ENCODE assay signal across 8 mouse cellular contexts in the genomic region with DNA sequence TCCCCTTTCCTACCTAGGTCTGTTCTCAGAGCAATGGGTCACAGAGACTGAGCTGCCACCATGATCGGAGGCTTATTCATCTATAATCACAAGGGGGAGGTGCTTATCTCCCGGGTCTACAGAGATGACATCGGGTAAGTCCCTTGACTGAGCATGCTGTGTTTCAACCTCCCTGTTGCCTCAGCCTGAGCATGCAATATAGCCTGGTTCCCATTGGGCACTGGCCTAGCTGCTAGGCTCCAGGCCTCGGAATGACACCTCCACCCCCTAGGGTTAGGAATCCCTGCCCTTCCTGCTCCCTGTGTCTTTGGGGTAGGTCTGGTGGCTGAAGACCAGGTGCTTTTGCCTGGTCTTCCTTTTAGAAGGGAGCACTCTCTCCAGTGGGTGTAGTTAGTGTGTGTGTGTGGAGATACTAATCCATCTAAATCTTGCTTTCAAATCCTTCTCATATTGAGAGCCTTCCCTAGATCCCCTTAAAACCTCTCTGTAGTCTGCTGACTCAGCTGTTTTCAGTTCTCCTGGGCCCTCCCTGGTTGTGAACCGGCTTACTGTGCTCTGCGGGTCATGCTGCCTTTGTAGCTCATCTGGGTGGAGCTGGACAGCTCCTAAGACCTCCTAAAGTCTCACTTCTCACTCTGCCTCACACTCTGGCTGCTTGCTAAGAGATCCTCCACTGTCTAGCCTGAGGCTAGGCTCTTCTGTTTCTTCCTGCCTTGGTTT. TPM values are rescaled to one million over a fixed set of nuclear protein-coding genes. Genes with fewer than 3 reads are reported as not detected.
A peak's percentile ranks its signal among the peaks of the same experiment; 100 is the strongest.
DNase-seq lines count a peak whose midpoint lies in the region; ATAC-seq lines count a peak whose summit lies in the region.

No protein-coding gene starts in this region.

- WGBS in lung, embryonic 16.5 days = 47% methylated on average over 6 of the region's 6 CpGs
- 29% methylated on average over 6 of the region's 6 CpGs for WGBS in forebrain, embryonic 13.5 days
- 22% methylated on average over 6 of the region's 6 CpGs for WGBS in liver, embryonic 12.5 days (ENCODE audit: insufficient replicate concordance)
- 34% methylated on average over 6 of the region's 6 CpGs for WGBS in stomach, embryonic 16.5 days

- no peak for ATAC-seq in lung, embryonic 16.5 days (ENCODE audit: low read depth)
- no peak for ATAC-seq in forebrain, embryonic 13.5 days
- ATAC-seq in liver, embryonic 12.5 days = no peak
- no peak for ATAC-seq in stomach, embryonic 16.5 days (ENCODE audit: insufficient read depth, low FRiP score)

- no peaks in the 10 kb centered on the region for H3K27me3 ChIP-seq in lung, embryonic 16.5 days (ENCODE audit: control insufficient read depth, insufficient read depth, low read depth, low read length)
- no peaks in the 10 kb centered on the region for H3K27me3 ChIP-seq in forebrain, embryonic 13.5 days
- no peaks in the 10 kb centered on the region for H3K27me3 ChIP-seq in liver, embryonic 12.5 days (replicated peaks)
- no peaks in the 10 kb centered on the region for H3K27me3 ChIP-seq in stomach, embryonic 16.5 days (ENCODE audit: control insufficient read depth, insufficient read depth, low read length)

- no peak overlapping the region for H3K27ac ChIP-seq in lung, embryonic 16.5 days (ENCODE audit: low read length)
- H3K27ac ChIP-seq in forebrain, embryonic 13.5 days = no peak overlapping the region
- peak overlapping the region; percentile 98 for H3K27ac ChIP-seq in liver, embryonic 12.5 days
- no peak overlapping the region; the same call in 1 of the 2 replicates for H3K27ac ChIP-seq in stomach, embryonic 16.5 days (ENCODE audit: low read length)

- peaks cover 47% of the 10 kb centered on the region for H3K36me3 ChIP-seq in lung, embryonic 16.5 days (ENCODE audit: control insufficient read depth, insufficient read depth, low read length)
- peaks cover 63% of the 10 kb centered on the region for H3K36me3 ChIP-seq in forebrain, embryonic 13.5 days (ENCODE audit: poor library complexity, severe bottlenecking)
- peaks cover 67% of the 10 kb centered on the region for H3K36me3 ChIP-seq in liver, embryonic 12.5 days
- peaks cover 17% of the 10 kb centered on the region for H3K36me3 ChIP-seq in stomach, embryonic 16.5 days (ENCODE audit: control insufficient read depth, insufficient read depth, low read length)

- H3K4me3 ChIP-seq in lung, embryonic 16.5 days (ENCODE audit: low read length) = peak overlapping the region; percentile 91; the same call in 1 of the 2 replicates
- peak overlapping the region; percentile 91 for H3K4me3 ChIP-seq in forebrain, embryonic 13.5 days
- H3K4me3 ChIP-seq in liver, embryonic 12.5 days = peak overlapping the region; percentile 88
- peak overlapping the region; percentile 74 for H3K4me3 ChIP-seq in stomach, embryonic 16.5 days (replicated peaks; ENCODE audit: low read length)

- no peaks in the 10 kb centered on the region for H3K9me3 ChIP-seq in lung, embryonic 16.5 days (ENCODE audit: control insufficient read depth, low read length)
- H3K9me3 ChIP-seq in forebrain, embryonic 13.5 days (replicated peaks) = no peaks in the 10 kb centered on the region
- H3K9me3 ChIP-seq in liver, embryonic 12.5 days (replicated peaks) = no peaks in the 10 kb centered on the region
- no peaks in the 10 kb centered on the region for H3K9me3 ChIP-seq in stomach, embryonic 16.5 days (replicated peaks; ENCODE audit: control insufficient read depth, low read length)

- peak overlapping the region; percentile 74 for H3K4me2 ChIP-seq in lung, embryonic 16.5 days (ENCODE audit: low read depth, low read length)
- H3K4me2 ChIP-seq in forebrain, embryonic 13.5 days = peak overlapping the region; percentile 93
- peak overlapping the region; percentile 88 for H3K4me2 ChIP-seq in liver, embryonic 12.5 days
- H3K4me2 ChIP-seq in stomach, embryonic 16.5 days (ENCODE audit: low read depth, low read length) = peak overlapping the region; percentile 93

- H3K9ac ChIP-seq in lung, embryonic 16.5 days (ENCODE audit: low read length) = peak overlapping the region; percentile 99
- H3K9ac ChIP-seq in forebrain, embryonic 13.5 days = peak overlapping the region; percentile 97
- peak overlapping the region; percentile 90 for H3K9ac ChIP-seq in liver, embryonic 12.5 days
- peak overlapping the region; percentile 41 for H3K9ac ChIP-seq in stomach, embryonic 16.5 days (ENCODE audit: low read length)

- H3K4me1 ChIP-seq in lung, embryonic 16.5 days (replicated peaks; ENCODE audit: control insufficient read depth, insufficient read depth, low read length) = peaks cover 20% of the 10 kb centered on the region
- peaks cover 28% of the 10 kb centered on the region for H3K4me1 ChIP-seq in forebrain, embryonic 13.5 days
- H3K4me1 ChIP-seq in liver, embryonic 12.5 days = peaks cover 48% of the 10 kb centered on the region
- peaks cover 23% of the 10 kb centered on the region for H3K4me1 ChIP-seq in stomach, embryonic 16.5 days (ENCODE audit: control insufficient read depth, insufficient read depth, low read length)

- DNase-seq in lung, postnatal 25 days (ENCODE audit: low spot score) = no peak
- no peak for DNase-seq in urinary bladder, postnatal 14 days (ENCODE audit: low spot score)
- DNase-seq in cerebellum, postnatal 36 days = no peak
- no peak for DNase-seq in gastrocnemius, adult 8-10 months (ENCODE audit: low spot score in 2 of 2)

RNA-seq across cellular contexts. Expression of a gene that starts 2.5 kb away (rescaled TPM):
- polyA plus RNA-seq in lung, embryonic 16.5 days (2015; fragmentation: Nextera tagmentation; extraction: Ambion mirVana) = 624 and 630 TPM in 2 replicates
- polyA plus RNA-seq in forebrain, embryonic 13.5 days (2015; fragmentation: Nextera tagmentation; extraction: Ambion mirVana) = 970 and 989 TPM in 2 replicates
- 463 and 468 TPM in 2 replicates for polyA plus RNA-seq in liver, embryonic 12.5 days (2016; fragmentation: Nextera tagmentation; extraction: Ambion mirVana)
- polyA plus RNA-seq in stomach, embryonic 16.5 days (2015; fragmentation: Nextera tagmentation; extraction: Ambion mirVana) = 565 and 588 TPM in 2 replicates
- total RNA-seq in gastrocnemius, adult 8-10 months (2022) = 100 to 1,000 TPM; 113 to 138 (median 134) TPM

RNA-seq across cellular contexts. Expression of a gene that starts 10.6 kb away (rescaled TPM):
- polyA plus RNA-seq in lung, embryonic 16.5 days (2015; fragmentation: Nextera tagmentation; extraction: Ambion mirVana) = 57.9 and 67.9 TPM in 2 replicates
- 75.3 TPM in 2 replicates for polyA plus RNA-seq in forebrain, embryonic 13.5 days (2015; fragmentation: Nextera tagmentation; extraction: Ambion mirVana)
- polyA plus RNA-seq in liver, embryonic 12.5 days (2016; fragmentation: Nextera tagmentation; extraction: Ambion mirVana) = 38.8 and 40.5 TPM in 2 replicates
- 55.0 and 63.1 TPM in 2 replicates for polyA plus RNA-seq in stomach, embryonic 16.5 days (2015; fragmentation: Nextera tagmentation; extraction: Ambion mirVana)
- 10 to 100 TPM; 55.9 to 75.5 (median 66.6) TPM for total RNA-seq in gastrocnemius, adult 8-10 months (2022)

RNA-seq across cellular contexts. Expression of a gene that starts 21.0 kb away (rescaled TPM):
- polyA plus RNA-seq in lung, embryonic 16.5 days (2015; fragmentation: Nextera tagmentation; extraction: Ambion mirVana) = 17.4 and 19.9 TPM in 2 replicates
- polyA plus RNA-seq in forebrain, embryonic 13.5 days (2015; fragmentation: Nextera tagmentation; extraction: Ambion mirVana) = 31.4 and 35.4 TPM in 2 replicates
- polyA plus RNA-seq in liver, embryonic 12.5 days (2016; fragmentation: Nextera tagmentation; extraction: Ambion mirVana) = 8.0 and 8.8 TPM in 2 replicates
- 17.4 and 17.6 TPM in 2 replicates for polyA plus RNA-seq in stomach, embryonic 16.5 days (2015; fragmentation: Nextera tagmentation; extraction: Ambion mirVana)
- total RNA-seq in gastrocnemius, adult 8-10 months (2022) = 10 to 100 TPM; 24.5 to 30.0 (median 27.2) TPM

RNA-seq across cellular contexts. Expression of a gene that starts 39.1 kb away (rescaled TPM):
- 93.5 and 94.5 TPM in 2 replicates for polyA plus RNA-seq in lung, embryonic 16.5 days (2015; fragmentation: Nextera tagmentation; extraction: Ambion mirVana)
- polyA plus RNA-seq in forebrain, embryonic 13.5 days (2015; fragmentation: Nextera tagmentation; extraction: Ambion mirVana) = 101 and 112 TPM in 2 replicates
- 90.0 and 99.7 TPM in 2 replicates for polyA plus RNA-seq in liver, embryonic 12.5 days (2016; fragmentation: Nextera tagmentation; extraction: Ambion mirVana)
- 93.0 and 94.7 TPM in 2 replicates for polyA plus RNA-seq in stomach, embryonic 16.5 days (2015; fragmentation: Nextera tagmentation; extraction: Ambion mirVana)
- 10 to 100 TPM; 53.8 to 71.3 (median 68.1) TPM for total RNA-seq in gastrocnemius, adult 8-10 months (2022)

RNA-seq across cellular contexts. Expression of a gene that starts 51.5 kb away (rescaled TPM):
- polyA plus RNA-seq in lung, embryonic 16.5 days (2015; fragmentation: Nextera tagmentation; extraction: Ambion mirVana) = 0.49 and 0.93 TPM in 2 replicates
- polyA plus RNA-seq in forebrain, embryonic 13.5 days (2015; fragmentation: Nextera tagmentation; extraction: Ambion mirVana) = 1.8 and 3.3 TPM in 2 replicates
- polyA plus RNA-seq in liver, embryonic 12.5 days (2016; fragmentation: Nextera tagmentation; extraction: Ambion mirVana) = 0.23 and 0.30 TPM in 2 replicates
- polyA plus RNA-seq in stomach, embryonic 16.5 days (2015; fragmentation: Nextera tagmentation; extraction: Ambion mirVana) = 3.8 and 4.2 TPM in 2 replicates
- under 1 TPM in 1 of 4 experiments, not detected in 3; 0.13 TPM for total RNA-seq in gastrocnemius, adult 8-10 months (2022)

Comparison
In these comparisons a context has a peak if more than half of its experiments do, and no peak if none do; other contexts are left out.
1. H3K9ac ChIP-seq: peak in every context shown above with its lines; median percentile 99 in lung, embryonic 16.5 days; 97 in forebrain, embryonic 13.5 days; 90 in liver, embryonic 12.5 days; 41 in stomach, embryonic 16.5 days.